In genomic region chr8:46137843-46138596, GRCm38 (mm10) we compare ENCODE assay signal across 18 mouse cellular contexts. TPM values are rescaled to one million over a fixed set of nuclear protein-coding genes. Genes with fewer than 3 reads are reported as not detected.
DNase-seq lines count a peak whose midpoint lies in the region; ATAC-seq and TF ChIP-seq lines count a peak whose summit lies in the region.
"Had no signal": no experiment of that assay in that cellular context is flagged by ENCODE, and none has a peak within 500 bp of the region (broad histone marks: within the 10 kb centered on the region; RNA-seq: fewer than 3 reads in every experiment).

No protein-coding gene starts in this region.

- CTCF ChIA-PET in Patski (lab: Charles Lee): interaction anchor here (2.0 kb wide), 1 partner anchor 13 kb away, joined by 6 read pairs; no protein-coding TSS in a partner anchor

- TF ChIP-seq CTCF in layer of hippocampus, adult 2 months (conservative IDR thresholded peaks at IDR 0.05): no peak
- TF ChIP-seq CTCF in Patski (IDR thresholded peaks at IDR 0.05): no peak

- H3K4me3 ChIP-seq in layer of hippocampus, adult 2 months: no peak overlapping the region
- H3K4me3 ChIP-seq: forebrain, embryonic 15.5 days; gastrocnemius, adult 2 months; heart, adult 2 months; hindbrain, embryonic 15.5 days had no signal

- POLR2A ChIA-PET in Patski (lab: Charles Lee): no interaction called here

- H3K27ac ChIP-seq in layer of hippocampus, adult 2 months: peak overlapping the region; percentile 71; the same call in 1 of the 2 replicates
- H3K27ac ChIP-seq: forebrain, embryonic 15.5 days; gastrocnemius, adult 2 months; heart, adult 2 months; hindbrain, embryonic 15.5 days; liver, embryonic 14.5 days had no signal

- in situ Hi-C loops in Patski (cut with MboI; ENCODE audit: low pct_unique_long_range_greater_than_20kb): no loop called here

- DNase-seq in layer of hippocampus, adult 2 months (ENCODE audit: low spot score in 2 of 2): peak in 1 of 2 experiments; percentile 44
- no peak for DNase-seq in layer of hippocampus, adult 9-10 months (ENCODE audit: low spot score)
- DNase-seq in Patski (ENCODE audit: low read depth, low spot score): no peak
- no peak for DNase-seq in retina, embryonic 14.5 days (ENCODE audit: low spot score)
- no peak for DNase-seq in spleen, adult 12 weeks (ENCODE audit: low spot score)
- DNase-seq in MN1 (ENCODE audit: low spot score): no peak
- DNase-seq: cerebellum, adult 9-10 months; gastrocnemius, adult 2 months; heart, adult 2 months; kidney, adult 18-20 months; kidney, postnatal 4 days; layer of hippocampus, postnatal 36 days; right cerebral cortex, postnatal 4 days had no signal

- no peaks in the 10 kb centered on the region for H3K27me3 ChIP-seq in Patski
- H3K27me3 ChIP-seq: forebrain, embryonic 15.5 days; hindbrain, embryonic 15.5 days had no signal

- ATAC-seq in Patski: peak; percentile 67
- peak; percentile 32 to 68; a peak in 1 of 4 replicates for ATAC-seq in hematopoietic stem cell, adult 5-6 weeks (replicated peaks in 1 of 2; ENCODE audit: insufficient read depth in 1 of 2, low FRiP score in 2 of 2, low TSS enrichment in 1 of 2, low read depth in 1 of 2, poor library complexity in 2 of 2, severe bottlenecking in 2 of 2)
- peak; percentile 89 for ATAC-seq in megakaryocyte, adult 5-6 weeks (ENCODE audit: poor library complexity, severe bottlenecking)
- ATAC-seq: forebrain, embryonic 15.5 days had no signal

RNA-seq across cellular contexts. Expression of gene Cfap97, which starts 13.6 kb away (rescaled TPM):
- 10 to 100 TPM; 25.2 to 26.2 TPM for total RNA-seq in layer of hippocampus, adult 2 months (2021)
- polyA plus RNA-seq in Patski (2021): 22.0 TPM
- total RNA-seq in hematopoietic stem cell, adult 5-6 weeks (2017): 51.7 and 54.8 TPM in 2 replicates
- 14.5 and 19.8 TPM in 2 replicates for total RNA-seq in megakaryocyte, adult 5-6 weeks (2015)
- 15.7 and 24.1 TPM in 2 replicates for total RNA-seq in megakaryocyte, adult 5-6 weeks (2017)

RNA-seq across cellular contexts. Expression of gene Snx25, which starts 13.9 kb away (rescaled TPM):
- total RNA-seq in layer of hippocampus, adult 2 months (2021): 10 to 100 TPM; 41.8 to 45.3 TPM
- polyA plus RNA-seq in Patski (2021): 38.3 TPM
- 12.3 and 17.5 TPM in 2 replicates for total RNA-seq in hematopoietic stem cell, adult 5-6 weeks (2017)
- 20.8 and 24.5 TPM in 2 replicates for total RNA-seq in megakaryocyte, adult 5-6 weeks (2015)
- total RNA-seq in megakaryocyte, adult 5-6 weeks (2017): 20.2 and 30.7 TPM in 2 replicates
